Mouse (Mus musculus) neural tube, embryonic 14.5 days (tissue): ENCODE measurements at regions not wholly inside any gene's neighbourhood (a gene's known extent, or its start where the extent isn't known, plus 50 kb on each side); places are given as distances from the start of the nearest gene placed in this dataset.

Experiments used
- ATAC-seq: fragments of 200-750 bp; cut with Nextera tagmentation; 2 replicates; pipeline ENCODE4 v1.8.0; 2017; ENCODE audit warnings: low read depth, mild to moderate bottlenecking, moderate TSS enrichment, moderate library complexity
- H3K27ac ChIP-seq: fragments of 300-500 bp; sonication (generic); 2 replicates; pipeline ENCODE4 v1.5.1; 2014; ENCODE audit warnings: low read depth, mild to moderate bottlenecking, control low read depth, low read length, moderate library complexity, mixed read lengths
- H3K27me3 ChIP-seq: fragments of 300-500 bp; sonication (generic); 2 replicates; pipeline ENCODE4 v1.6.1; 2014; ENCODE audit warnings: low read length; ENCODE audit not compliant: control insufficient read depth, insufficient read depth
- H3K36me3 ChIP-seq: fragments of 300-500 bp; sonication (generic); 2 replicates; pipeline ENCODE4 v1.6.1; 2014; ENCODE audit warnings: low read length, mixed read lengths; ENCODE audit not compliant: control insufficient read depth, insufficient read depth
- H3K4me1 ChIP-seq: fragments of 300-500 bp; sonication (generic); 2 replicates; pipeline ENCODE4 v1.6.1; 2014; ENCODE audit warnings: low read length; ENCODE audit not compliant: control insufficient read depth, insufficient read depth
- H3K4me2 ChIP-seq: fragments of 300-500 bp; sonication (generic); 2 replicates; pipeline ENCODE4 v1.6.1; 2014; ENCODE audit warnings: mild to moderate bottlenecking, low read depth, low read length, control low read depth
- H3K4me3 ChIP-seq: fragments of 300-500 bp; sonication (generic); 2 replicates; pipeline ENCODE4 v1.5.1; 2014; ENCODE audit warnings: low read depth, low read length, control low read depth, mixed read lengths
- H3K9ac ChIP-seq: fragments of 300-500 bp; sonication (generic); replicated peaks from 2 replicates; pipeline ENCODE4 v1.6.1; 2014; ENCODE audit warnings: low read depth, mild to moderate bottlenecking, control low read depth, low read length, mixed read lengths
- H3K9me3 ChIP-seq: fragments of 300-500 bp; sonication (generic); 2 replicates; pipeline ENCODE4 v1.6.1; 2016; ENCODE audit warnings: low read length; ENCODE audit not compliant: control insufficient read depth
- WGBS: fragments of 180-500 bp; shearing (Covaris S2); extraction: QIAGEN DNeasy Blood & Tissue Kit; methylation state at CpG from one replicate; pipeline ENCODE4 v1.1.7; 2014; 5-methylcytosine and 5-hydroxymethylcytosine counted together

DNA sequence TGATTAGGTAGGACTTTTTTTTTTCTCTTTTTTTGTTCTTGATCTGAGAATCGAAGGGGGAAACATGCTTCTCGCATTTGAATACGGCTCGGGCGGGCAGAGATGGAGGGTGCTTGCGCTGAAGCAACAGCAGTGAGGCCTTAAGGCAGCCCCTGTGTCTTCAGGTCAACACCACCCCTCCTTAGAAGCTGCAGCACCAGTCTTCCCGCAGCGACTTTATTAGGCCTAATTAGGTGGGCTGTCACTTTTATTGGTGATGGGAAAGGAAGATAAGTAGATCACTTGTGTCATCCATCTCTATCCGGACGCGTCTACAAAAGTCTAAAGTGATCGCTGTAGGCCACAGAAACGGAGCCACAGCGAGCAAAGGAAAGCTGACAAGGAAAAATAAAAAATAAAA lies 122.0 kb downstream of the Anxa2 start:
- Histone ChIP-seq H3K4me2 (no peak overlapping the region), H3K4me1 (no peaks in the 10 kb centered on the region), H3K27ac (no peak overlapping the region), H3K9me3 (no peaks in the 10 kb centered on the region), H3K4me3 (no peak overlapping the region), H3K36me3 (no peaks in the 10 kb centered on the region), H3K9ac (no peak overlapping the region), H3K27me3 (0 out of 2 replicates have a peak, but pooled peaks cover 2% of the 10 kb centered on the region)
- WGBS, result 7% methylated on average over 14 of the region's 14 CpGs
- no peak for ATAC-seq

DNA sequence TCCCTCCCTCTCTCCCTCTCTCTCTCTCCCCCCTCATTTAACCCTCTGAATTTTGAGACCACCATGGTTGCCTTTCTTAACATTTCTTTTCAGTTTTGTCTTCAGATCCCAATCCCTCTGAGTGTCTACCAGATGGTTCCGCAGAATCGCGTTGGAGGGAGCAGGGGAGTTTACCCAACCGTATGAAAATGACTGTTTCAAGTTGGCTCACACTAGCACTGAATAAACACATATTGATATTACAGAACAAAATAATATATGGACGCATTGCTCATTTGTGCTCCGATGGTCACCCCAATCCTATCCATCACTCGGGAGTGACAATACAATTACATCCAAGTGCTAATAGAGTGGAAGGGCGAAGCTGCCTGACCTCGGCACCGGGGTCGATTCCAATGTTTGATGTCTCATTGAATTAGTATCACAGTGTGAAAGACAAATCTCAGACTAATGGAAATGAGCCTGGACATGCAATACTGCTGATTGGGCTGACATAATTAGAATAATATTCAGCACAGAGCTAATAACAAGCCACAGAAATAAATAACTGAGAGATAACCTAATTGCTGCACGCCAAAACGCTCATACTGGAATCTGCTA lies 115.3 kb downstream of the Anxa2 start:
- H3K36me3 ChIP-seq, result no peaks in the 10 kb centered on the region
- 41% methylated on average over 13 of the region's 13 CpGs for WGBS
- H3K27ac ChIP-seq, result no peak overlapping the region
- H3K4me2 ChIP-seq, result no peak overlapping the region
- H3K27me3 ChIP-seq, result 0 out of 2 replicates have a peak, but pooled peaks cover 2% of the 10 kb centered on the region
- no peak overlapping the region for H3K4me3 ChIP-seq
- H3K9ac ChIP-seq, result no peak overlapping the region
- H3K4me1 ChIP-seq, result no peaks in the 10 kb centered on the region
- ATAC-seq, result no peak
- no peaks in the 10 kb centered on the region for H3K9me3 ChIP-seq

DNA sequence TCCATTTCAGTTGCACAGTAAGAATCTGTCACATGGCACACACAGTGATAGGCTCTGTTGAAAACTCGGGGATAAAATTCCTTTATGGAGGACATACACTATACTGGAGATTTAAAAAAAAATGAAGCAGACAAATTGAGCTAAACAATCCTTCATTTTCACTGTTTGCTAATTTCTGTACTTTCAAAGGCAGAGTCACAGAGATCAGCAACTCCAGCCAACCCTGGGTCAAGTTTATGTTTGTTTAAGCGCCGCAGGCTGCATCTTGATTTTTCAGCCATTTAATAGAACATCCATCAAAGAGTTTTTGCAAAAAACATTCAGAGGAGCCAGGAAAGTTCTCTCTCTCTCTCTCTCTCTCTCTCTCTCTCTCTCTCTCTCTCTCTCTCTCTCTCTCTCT lies 114.8 kb downstream of the Anxa2 start:
- Histone ChIP-seq H3K27me3 (0 out of 2 replicates have a peak, but pooled peaks cover 2% of the 10 kb centered on the region), H3K4me1 (no peaks in the 10 kb centered on the region), H3K4me2 (no peak overlapping the region), H3K36me3 (no peaks in the 10 kb centered on the region), H3K9me3 (no peaks in the 10 kb centered on the region), H3K9ac (no peak overlapping the region), H3K4me3 (no peak overlapping the region), H3K27ac (no peak overlapping the region)
- 69% methylated on average over 3 of the region's 3 CpGs for WGBS
- ATAC-seq, result no peak

DNA sequence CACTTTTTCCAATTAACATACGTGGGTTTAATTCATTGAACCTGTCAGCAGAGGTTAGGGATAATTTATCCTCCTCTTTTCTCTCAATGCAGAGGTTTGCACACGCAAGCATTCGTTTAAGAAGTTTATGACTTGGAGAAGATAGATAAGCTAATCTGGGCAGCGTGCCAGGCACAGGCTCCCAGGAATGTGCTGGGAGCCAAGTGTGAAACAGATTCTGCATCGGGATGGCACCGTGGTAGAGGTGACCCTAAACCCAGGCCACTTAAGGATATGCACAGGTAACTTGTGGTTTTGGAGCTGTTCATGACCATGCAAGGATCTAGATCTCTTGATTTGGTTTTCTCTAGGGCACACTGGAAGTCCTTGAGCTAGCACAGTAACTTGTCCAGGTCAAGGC lies 113.6 kb downstream of the Anxa2 start:
- Histone ChIP-seq H3K27me3 (0 out of 2 replicates have a peak, but pooled peaks cover 2% of the 10 kb centered on the region), H3K4me1 (no peaks in the 10 kb centered on the region), H3K9me3 (no peaks in the 10 kb centered on the region), H3K9ac (no peak overlapping the region), H3K4me3 (no peak overlapping the region), H3K36me3 (no peaks in the 10 kb centered on the region), H3K4me2 (no peak overlapping the region), H3K27ac (no peak overlapping the region)
- WGBS, result 44% methylated on average over 6 of the region's 6 CpGs
- no peak for ATAC-seq

DNA sequence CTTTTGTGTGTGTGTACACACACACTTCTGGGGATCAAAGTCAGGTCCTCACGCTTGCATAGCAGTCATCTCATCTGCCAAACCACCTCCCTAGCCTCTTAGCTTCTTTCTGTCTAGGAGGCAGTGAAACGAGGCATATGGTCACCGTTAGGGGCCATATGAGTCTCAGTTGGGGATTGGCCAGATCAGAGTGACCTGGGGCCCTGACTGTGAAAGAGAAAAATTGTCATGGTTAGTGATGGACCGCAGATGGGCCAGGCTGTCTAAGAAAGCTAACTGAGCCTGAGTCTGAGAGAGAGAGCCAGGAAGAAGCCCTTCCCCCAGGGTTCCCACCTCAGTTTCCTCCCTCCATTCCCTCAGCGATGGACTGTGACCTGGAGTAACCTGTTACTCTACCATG lies 89.8 kb downstream of the Anxa2 start:
- 76% methylated on average over 5 of the region's 5 CpGs for WGBS
- H3K4me1 ChIP-seq, result no peaks in the 10 kb centered on the region

More for the DNA sequence above, 89.8 kb downstream of the Anxa2 start:
- Histone ChIP-seq H3K4me3 (no peak overlapping the region), H3K9me3 (no peaks in the 10 kb centered on the region), H3K27ac (no peak overlapping the region), H3K27me3 (no peaks in the 10 kb centered on the region), H3K4me2 (no peak overlapping the region), H3K9ac (no peak overlapping the region), H3K36me3 (no peaks in the 10 kb centered on the region)
- no peak for ATAC-seq
